Mouse (Mus musculus) thymus, adult 2 months (tissue): ENCODE results near the gene Lars2.

Experiments
- CTCF ChIP-seq: fragments of 200-500 bp; IDR thresholded peaks from 2 replicates; pipeline ENCODE4 v1.5.1; 2012; ENCODE audit warnings: mild to moderate bottlenecking, control low read depth, low read length, moderate library complexity, borderline replicate concordance; ENCODE audit not compliant: control insufficient read depth, poor library complexity, insufficient read depth; ENCODE audit errors: extremely low read depth
- POLR2A ChIP-seq: fragments of 200-500 bp; IDR thresholded peaks from 2 replicates; pipeline ENCODE4 v1.6.1; 2012; ENCODE audit warnings: mild to moderate bottlenecking, low read length, control low read depth, moderate library complexity; ENCODE audit not compliant: control insufficient read depth, poor library complexity, insufficient read depth; ENCODE audit errors: extremely low read depth

DNA sequence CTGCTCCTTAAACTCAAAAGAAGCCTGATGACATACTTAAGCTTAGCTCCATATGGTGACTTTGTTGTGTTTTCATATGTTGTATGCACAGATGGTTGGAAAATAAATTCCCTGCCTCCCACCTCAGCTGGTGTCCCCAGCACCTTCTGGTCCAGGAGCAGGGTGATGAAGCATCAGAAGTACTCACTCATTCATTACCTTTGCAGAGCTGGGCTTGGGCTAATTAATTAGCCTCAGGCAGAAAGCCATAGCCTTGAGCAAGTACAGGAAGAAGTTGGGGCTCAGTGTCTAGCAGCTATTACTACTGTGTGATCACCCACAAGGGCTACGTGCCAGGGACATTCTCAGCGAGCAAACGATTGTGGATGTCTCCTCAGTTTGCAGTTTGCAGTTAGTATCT is 18.0 kb downstream of the Lars2 start:
- no peak for TF ChIP-seq CTCF
- no peak for TF ChIP-seq POLR2A
